Mouse (Mus musculus): ENCODE results near the gene Nova2. TPM values are rescaled to one million over a fixed set of nuclear protein-coding genes. Genes with fewer than 3 reads are reported as not detected.

Nova2 gene
- polyA plus RNA-seq, 1 experiment, result 23.3 TPM

- peaks cover 10% of the 10 kb centered on the region; the same call in 1 of the 2 replicates for H3K4me1 ChIP-seq (ENCODE audit: control insufficient read depth, insufficient read depth, low read length)
- H3K27ac ChIP-seq (ENCODE audit: insufficient read depth, low read length), result 0 out of 2 replicates have a peak overlapping the region, but pooled peaks have one; percentile 20
- no peak overlapping the region for H3K4me3 ChIP-seq (ENCODE audit: insufficient read depth, low read length)
- no peak for TF ChIP-seq POLR2A (IDR thresholded peaks at IDR 0.05; ENCODE audit: extremely low read depth, insufficient read depth, low read length)
- no peak for TF ChIP-seq CTCF (IDR thresholded peaks at IDR 0.05; ENCODE audit: extremely low read depth, insufficient read depth, low read length)
These were observed 24.3 kb downstream of the Nova2 start for GRCm38 (mm10) chr7:18949781-18950522.

GRCm38 (mm10) chr7:18950523-18951315, 25.0 kb downstream of the Nova2 start:
- H3K4me3 ChIP-seq (ENCODE audit: insufficient read depth, low read length), result no peak overlapping the region
- 0 out of 2 replicates have a peak overlapping the region, but pooled peaks have one; percentile 20 for H3K27ac ChIP-seq (ENCODE audit: insufficient read depth, low read length)
- peaks cover 10% of the 10 kb centered on the region; the same call in 1 of the 2 replicates for H3K4me1 ChIP-seq (ENCODE audit: control insufficient read depth, insufficient read depth, low read length)
- no peak for TF ChIP-seq CTCF (IDR thresholded peaks at IDR 0.05; ENCODE audit: extremely low read depth, insufficient read depth, low read length)
- no peak for TF ChIP-seq POLR2A (IDR thresholded peaks at IDR 0.05; ENCODE audit: extremely low read depth, insufficient read depth, low read length)

GRCm38 (mm10) chr7:18951397-18951796, 25.7 kb downstream of the Nova2 start:
- H3K4me1 ChIP-seq (ENCODE audit: control insufficient read depth, insufficient read depth, low read length), result peaks cover 10% of the 10 kb centered on the region; the same call in 1 of the 2 replicates
- no peak overlapping the region for H3K4me3 ChIP-seq (ENCODE audit: insufficient read depth, low read length)
- H3K27ac ChIP-seq (ENCODE audit: insufficient read depth, low read length), result no peak overlapping the region
- TF ChIP-seq POLR2A (IDR thresholded peaks at IDR 0.05; ENCODE audit: extremely low read depth, insufficient read depth, low read length), result no peak
- TF ChIP-seq CTCF (IDR thresholded peaks at IDR 0.05; ENCODE audit: extremely low read depth, insufficient read depth, low read length), result no peak

- no peak for TF ChIP-seq POLR2A (IDR thresholded peaks at IDR 0.05; ENCODE audit: extremely low read depth, insufficient read depth, low read length)
- no peak for TF ChIP-seq CTCF (IDR thresholded peaks at IDR 0.05; ENCODE audit: extremely low read depth, insufficient read depth, low read length)
These were observed 32.1 kb downstream of the Nova2 start for GRCm38 (mm10) chr7:18957569-18958383.

GRCm38 (mm10) chr7:18958384-18958766, 32.7 kb downstream of the Nova2 start:
- TF ChIP-seq CTCF (IDR thresholded peaks at IDR 0.05; ENCODE audit: extremely low read depth, insufficient read depth, low read length) (no peak), POLR2A (IDR thresholded peaks at IDR 0.05; ENCODE audit: extremely low read depth, insufficient read depth, low read length) (no peak)
- no peak overlapping the region; the same call in 1 of the 2 replicates for H3K4me3 ChIP-seq (ENCODE audit: insufficient read depth, low read length)
- peaks cover 2% of the 10 kb centered on the region; the same call in 1 of the 2 replicates for H3K4me1 ChIP-seq (ENCODE audit: control insufficient read depth, insufficient read depth, low read length)
- no peak overlapping the region for H3K27ac ChIP-seq (ENCODE audit: insufficient read depth, low read length)

More at GRCm38 (mm10) chr7:18957569-18958383, 32.1 kb downstream of the Nova2 start:
- peak overlapping the region; percentile 5 for H3K4me3 ChIP-seq (ENCODE audit: insufficient read depth, low read length)
- peaks cover 2% of the 10 kb centered on the region; the same call in 1 of the 2 replicates for H3K4me1 ChIP-seq (ENCODE audit: control insufficient read depth, insufficient read depth, low read length)
- peak overlapping the region; percentile 78 for H3K27ac ChIP-seq (ENCODE audit: insufficient read depth, low read length)

- Histone ChIP-seq H3K4me1 (ENCODE audit: control insufficient read depth, insufficient read depth, low read length) (peaks cover 2% of the 10 kb centered on the region; the same call in 1 of the 2 replicates), H3K27ac (ENCODE audit: insufficient read depth, low read length) (no peak overlapping the region), H3K4me3 (ENCODE audit: insufficient read depth, low read length) (no peak overlapping the region)
- TF ChIP-seq CTCF (IDR thresholded peaks at IDR 0.05; ENCODE audit: extremely low read depth, insufficient read depth, low read length) (no peak), POLR2A (IDR thresholded peaks at IDR 0.05; ENCODE audit: extremely low read depth, insufficient read depth, low read length) (no peak)
These were observed 33.8 kb downstream of the Nova2 start for GRCm38 (mm10) chr7:18959446-18959845.

GRCm38 (mm10) chr7:18962171-18962792, 36.6 kb downstream of the Nova2 start:
- TF ChIP-seq POLR2A (IDR thresholded peaks at IDR 0.05; ENCODE audit: extremely low read depth, insufficient read depth, low read length) (no peak), CTCF (IDR thresholded peaks at IDR 0.05; ENCODE audit: extremely low read depth, insufficient read depth, low read length) (no peak)
- Histone ChIP-seq H3K27ac (ENCODE audit: insufficient read depth, low read length) (no peak overlapping the region), H3K4me1 (ENCODE audit: control insufficient read depth, insufficient read depth, low read length) (peaks cover 2% of the 10 kb centered on the region), H3K4me3 (ENCODE audit: insufficient read depth, low read length) (no peak overlapping the region)

GRCm38 (mm10) chr7:18962795-18963194, 37.1 kb downstream of the Nova2 start:
- H3K27ac ChIP-seq (ENCODE audit: insufficient read depth, low read length), result no peak overlapping the region
- no peak overlapping the region for H3K4me3 ChIP-seq (ENCODE audit: insufficient read depth, low read length)
- peaks cover 2% of the 10 kb centered on the region for H3K4me1 ChIP-seq (ENCODE audit: control insufficient read depth, insufficient read depth, low read length)
- no peak for TF ChIP-seq POLR2A (IDR thresholded peaks at IDR 0.05; ENCODE audit: extremely low read depth, insufficient read depth, low read length)
